Mouse (Mus musculus) testis, adult 2 months (tissue): ENCODE data around the gene 2700097O09Rik. TPM values are rescaled to one million over a fixed set of nuclear protein-coding genes. Genes with fewer than 3 reads are reported as not detected.

Experiments
- H3K27ac ChIP-seq: fragments of 200-500 bp; 2 replicates; pipeline ENCODE4 v1.5.1; 2012; ENCODE audit warnings: low read depth, low read length; ENCODE audit not compliant: control insufficient read depth, insufficient read depth
- H3K27me3 ChIP-seq: fragments of 200-500 bp; 2 replicates; pipeline ENCODE4 v1.6.1; 2012; ENCODE audit warnings: mild to moderate bottlenecking, low read length, moderate library complexity; ENCODE audit not compliant: control insufficient read depth, insufficient read depth
- H3K36me3 ChIP-seq: fragments of 200-500 bp; 2 replicates; pipeline ENCODE4 v1.6.1; 2012; ENCODE audit warnings: mild to moderate bottlenecking, low read length; ENCODE audit not compliant: control insufficient read depth, insufficient read depth
- H3K4me1 ChIP-seq: fragments of 200-500 bp; 2 replicates; pipeline ENCODE4 v1.6.1; 2012; ENCODE audit warnings: low read length; ENCODE audit not compliant: control insufficient read depth, insufficient read depth
- H3K4me3 ChIP-seq: fragments of 200-500 bp; 2 replicates; pipeline ENCODE4 v1.5.1; 2012; ENCODE audit warnings: low read depth, mild to moderate bottlenecking, low read length, moderate library complexity, mixed read lengths; ENCODE audit not compliant: control insufficient read depth
- CTCF ChIP-seq: fragments of 200-500 bp; IDR thresholded peaks from 2 replicates; pipeline ENCODE4 v1.5.1; 2012; ENCODE audit warnings: low read depth, mild to moderate bottlenecking, inconsistent platforms, low read length, moderate library complexity; ENCODE audit not compliant: control insufficient read depth, insufficient read depth, insufficient replicate concordance
- POLR2A ChIP-seq: fragments of 200-500 bp; IDR thresholded peaks from 2 replicates; pipeline ENCODE4 v1.6.1; 2012; ENCODE audit warnings: low read depth, mild to moderate bottlenecking, inconsistent platforms, low read length, moderate library complexity; ENCODE audit not compliant: control insufficient read depth
- polyA plus RNA-seq: library from polyadenylated mRNA; depleted of rRNA; stranded (reverse); fragments of >200 nt; gene quantifications from 2 replicates; pipeline ENCODE4 v1.2.3, GENCODE M21; 2012

2700097O09Rik gene
- polyA plus RNA-seq, 1 experiment: 8.6 TPM

DNA sequence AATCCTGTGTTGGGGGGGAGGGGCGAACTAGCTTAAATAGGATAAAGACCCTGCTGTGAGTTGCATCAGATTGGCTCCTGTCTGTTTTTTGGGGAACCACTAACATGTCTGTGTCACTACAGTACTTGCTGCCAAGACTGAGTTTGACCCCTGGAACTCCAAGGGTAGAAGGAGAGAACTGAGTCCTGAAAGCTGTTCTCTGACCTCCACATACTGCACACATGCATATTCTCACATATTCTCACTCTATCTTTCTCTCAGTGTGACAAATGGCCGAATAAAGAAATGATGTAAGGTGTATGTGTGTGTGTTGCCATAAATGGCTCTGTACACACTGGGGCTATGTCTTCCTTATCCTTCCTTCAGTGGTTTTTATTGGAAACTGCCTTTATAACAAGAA, 56.6 kb downstream of the 2700097O09Rik start:
- H3K27ac ChIP-seq: no peak overlapping the region
- no peaks in the 10 kb centered on the region for H3K27me3 ChIP-seq
- no peak for TF ChIP-seq CTCF
- TF ChIP-seq POLR2A: no peak
- H3K4me1 ChIP-seq: peaks cover 2% of the 10 kb centered on the region; the same call in 1 of the 2 replicates
- no peak overlapping the region for H3K4me3 ChIP-seq
- no peaks in the 10 kb centered on the region for H3K36me3 ChIP-seq

GRCm38 (mm10) chr12:55019421-55019877, 60.5 kb downstream of the 2700097O09Rik start:
- H3K4me1 ChIP-seq: peaks cover 2% of the 10 kb centered on the region; the same call in 1 of the 2 replicates
- no peak overlapping the region for H3K4me3 ChIP-seq
- H3K27ac ChIP-seq: no peak overlapping the region; the same call in 1 of the 2 replicates
- H3K27me3 ChIP-seq: no peaks in the 10 kb centered on the region
- TF ChIP-seq POLR2A (no peak), CTCF (no peak)
- H3K36me3 ChIP-seq: no peaks in the 10 kb centered on the region

GRCm38 (mm10) chr12:55017119-55017721, 62.7 kb downstream of the 2700097O09Rik start:
- H3K4me3 ChIP-seq: no peak overlapping the region
- H3K27me3 ChIP-seq: no peaks in the 10 kb centered on the region
- TF ChIP-seq POLR2A: no peak
- peaks cover 1% of the 10 kb centered on the region; the same call in 1 of the 2 replicates for H3K36me3 ChIP-seq
- H3K4me1 ChIP-seq: peaks cover 2% of the 10 kb centered on the region
- no peak overlapping the region for H3K27ac ChIP-seq

DNA sequence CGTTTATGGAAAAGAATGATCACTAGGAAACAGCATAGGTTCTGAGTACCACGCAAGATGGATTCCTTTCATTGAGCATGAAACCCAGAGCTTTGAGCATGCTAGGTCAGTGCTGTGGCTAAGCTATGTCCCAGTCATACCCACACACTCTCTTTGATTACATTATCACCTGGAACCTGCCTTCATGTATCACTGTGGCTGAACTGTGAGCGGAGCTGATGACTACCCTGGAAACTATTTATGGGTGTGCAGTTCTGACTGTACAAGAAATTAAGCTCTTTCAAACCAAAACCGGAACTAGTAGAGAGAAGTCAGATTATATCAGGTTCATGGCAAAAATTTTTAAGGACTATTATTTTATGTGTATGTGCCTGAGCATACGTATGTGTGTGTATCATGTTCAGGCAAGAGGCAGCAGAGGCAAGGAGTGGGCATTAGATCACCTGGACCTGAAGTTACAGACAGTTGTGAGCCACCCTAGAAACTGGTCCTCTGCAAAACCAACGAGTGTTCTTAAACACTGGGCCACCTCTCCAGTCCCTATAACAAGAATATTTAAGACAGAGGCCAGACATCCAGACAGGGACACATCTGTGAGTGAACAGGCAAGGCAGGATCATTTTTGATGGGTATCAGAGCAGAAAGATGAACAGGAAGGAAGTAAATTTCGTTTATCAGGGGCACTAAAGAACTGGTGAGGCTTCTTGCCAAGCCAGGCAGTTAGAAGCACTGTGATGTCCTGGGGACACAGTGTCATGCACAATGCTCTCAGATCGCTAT, 63.4 kb downstream of the 2700097O09Rik start:
- H3K4me3 ChIP-seq: no peak overlapping the region

DNA sequence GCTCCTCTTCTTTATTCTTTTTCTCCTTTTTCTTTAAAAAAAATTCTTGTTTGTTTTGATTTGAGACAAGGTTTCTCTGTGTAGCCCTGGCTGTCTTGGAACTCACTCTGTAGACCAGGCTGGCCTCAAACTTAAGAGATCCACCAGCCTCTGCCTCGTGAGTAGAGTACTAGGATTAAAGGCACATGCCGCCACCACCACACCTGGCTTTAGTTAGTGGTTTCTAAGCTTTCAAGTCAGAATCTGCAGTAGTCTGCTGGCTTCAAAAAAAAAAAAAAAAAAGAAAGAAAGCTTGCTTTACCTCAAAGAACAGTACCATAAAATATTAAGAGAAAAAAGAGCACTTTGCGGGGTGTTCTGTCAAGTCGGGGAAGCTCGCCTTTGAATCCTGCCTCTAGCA, 64.5 kb downstream of the 2700097O09Rik start:
- peaks cover 4% of the 10 kb centered on the region; the same call in 1 of the 2 replicates for H3K36me3 ChIP-seq
- H3K4me1 ChIP-seq: peaks cover 2% of the 10 kb centered on the region
- H3K27ac ChIP-seq: no peak overlapping the region
- no peak for TF ChIP-seq POLR2A
- no peak for TF ChIP-seq CTCF
- no peaks in the 10 kb centered on the region for H3K27me3 ChIP-seq
- H3K4me3 ChIP-seq: no peak overlapping the region

More for the DNA sequence above, 63.4 kb downstream of the 2700097O09Rik start:
- Histone ChIP-seq H3K4me1 (peaks cover 2% of the 10 kb centered on the region), H3K27ac (no peak overlapping the region), H3K27me3 (no peaks in the 10 kb centered on the region), H3K36me3 (peaks cover 1% of the 10 kb centered on the region; the same call in 1 of the 2 replicates)
- TF ChIP-seq CTCF (no peak), POLR2A (no peak)

DNA sequence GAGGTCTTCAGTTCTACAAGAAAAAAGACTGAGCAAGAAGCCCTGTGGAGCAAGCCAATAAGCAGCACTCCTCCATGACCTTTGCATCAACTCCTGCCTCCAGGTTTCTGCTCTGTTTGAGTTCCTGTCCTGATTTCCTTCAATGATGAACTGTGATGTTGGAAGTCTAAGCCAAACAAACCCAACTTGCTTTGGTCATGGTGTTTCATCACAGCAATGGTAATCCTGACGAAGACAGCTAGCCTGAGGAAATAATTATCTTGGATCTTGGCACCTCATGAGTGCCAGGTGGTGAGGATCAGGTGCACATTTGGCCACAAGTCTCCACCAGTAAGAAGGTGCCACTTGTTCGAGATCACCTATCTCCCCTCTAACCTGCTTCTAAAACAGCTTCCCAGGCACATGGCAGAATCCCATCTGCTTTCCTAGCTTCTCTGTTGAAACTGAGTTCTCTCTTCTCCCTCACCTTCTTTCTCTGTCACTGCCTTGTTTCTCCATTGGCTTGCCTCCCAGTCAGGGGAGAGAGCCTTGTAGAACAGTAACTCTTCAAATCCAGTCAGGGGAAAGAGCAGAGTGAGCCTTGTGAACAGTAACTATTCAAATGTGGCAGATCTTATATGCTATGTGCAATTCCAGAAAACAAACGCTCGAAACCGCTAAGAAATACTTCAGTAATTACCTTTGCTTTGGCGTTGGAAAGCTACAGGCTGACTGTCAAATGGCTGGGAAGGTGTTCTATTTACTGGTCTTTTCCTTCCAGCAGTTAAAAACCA, 66.1 kb downstream of the 2700097O09Rik start, which contains the start of gene Baz1a:
Gene Baz1a (minus strand): TSS at position 723 of the 773 bp plus-strand sequence.
- no peaks in the 10 kb centered on the region; the same call in 1 of the 2 replicates for H3K4me1 ChIP-seq
- no peaks in the 10 kb centered on the region for H3K27me3 ChIP-seq
- peaks cover 4% of the 10 kb centered on the region; the same call in 1 of the 2 replicates for H3K36me3 ChIP-seq
- H3K27ac ChIP-seq: peak within 1 kb of the TSS; percentile 79
- peak within 1 kb of the TSS; percentile 83 for H3K4me3 ChIP-seq
- TF ChIP-seq POLR2A (no peak), CTCF (no peak)

DNA sequence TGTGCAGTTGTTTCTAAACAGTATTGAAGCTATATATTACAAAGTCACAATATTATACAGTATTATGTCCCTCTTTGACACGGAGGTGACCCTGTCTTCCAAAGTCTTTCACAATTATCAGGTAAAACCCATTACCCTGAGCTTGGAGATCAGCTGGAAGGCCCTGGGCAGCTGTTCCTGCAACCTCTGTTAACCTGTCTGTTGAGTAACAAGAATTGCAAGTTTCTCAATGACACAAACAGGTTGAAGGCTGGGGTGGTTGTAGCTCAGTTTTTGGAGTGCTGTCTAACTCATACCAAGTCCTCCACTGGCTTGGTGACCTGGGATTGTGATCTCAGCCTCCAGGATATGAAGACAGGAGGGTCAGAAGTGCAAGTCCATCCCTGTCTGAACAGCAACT, 66.9 kb downstream of the 2700097O09Rik start:
- Histone ChIP-seq H3K4me3 (peak overlapping the region; percentile 83), H3K4me1 (no peaks in the 10 kb centered on the region; the same call in 1 of the 2 replicates), H3K27me3 (no peaks in the 10 kb centered on the region), H3K36me3 (peaks cover 4% of the 10 kb centered on the region; the same call in 1 of the 2 replicates), H3K27ac (peak overlapping the region; percentile 79)
- TF ChIP-seq CTCF (no peak), POLR2A (no peak)
